Mouse (Mus musculus) liver, embryonic 16.5 days (tissue): ENCODE data around the gene Gm19684. TPM values are rescaled to one million over a fixed set of nuclear protein-coding genes. Genes with fewer than 3 reads are reported as not detected.
"Not testable (repeated sequence)": the region's sequence is repeated elsewhere in the genome, so short reads cannot be mapped to it uniquely, and the experiment has no call there.

Experiments
- ATAC-seq: fragments of 200-750 bp; cut with Nextera tagmentation; 2 replicates; pipeline ENCODE4 v1.8.0; 2017; ENCODE audit warnings: low read depth, mild to moderate bottlenecking, moderate number of reproducible peaks, moderate library complexity
- H3K27ac ChIP-seq: fragments of 300-500 bp; sonication (generic); 2 replicates; pipeline ENCODE4 v1.5.1; 2014; ENCODE audit warnings: mild to moderate bottlenecking, low read length
- H3K27me3 ChIP-seq: fragments of 300-500 bp; sonication (generic); 2 replicates; pipeline ENCODE4 v1.6.1; 2014; ENCODE audit warnings: low read depth, low read length, mixed read lengths; ENCODE audit not compliant: control insufficient read depth, insufficient read depth
- H3K36me3 ChIP-seq: fragments of 300-500 bp; sonication (generic); 2 replicates; pipeline ENCODE4 v1.6.1; 2014; ENCODE audit warnings: mild to moderate bottlenecking; ENCODE audit not compliant: control insufficient read depth, insufficient read depth
- H3K4me1 ChIP-seq: fragments of 300-500 bp; sonication (generic); 2 replicates; pipeline ENCODE4 v1.6.1; 2014; ENCODE audit warnings: low read depth, low read length, mixed read lengths; ENCODE audit not compliant: control insufficient read depth
- H3K4me2 ChIP-seq: fragments of 300-500 bp; sonication (generic); 2 replicates; pipeline ENCODE4 v1.6.1; 2014; ENCODE audit warnings: low read depth, low read length, mixed read lengths
- H3K4me3 ChIP-seq: fragments of 300-500 bp; sonication (generic); 2 replicates; pipeline ENCODE4 v1.5.1; 2014; ENCODE audit warnings: low read depth, mild to moderate bottlenecking, low read length
- H3K9ac ChIP-seq: fragments of 300-500 bp; sonication (generic); 2 replicates; pipeline ENCODE4 v1.6.1; 2014; ENCODE audit warnings: low read depth, low read length
- H3K9me3 ChIP-seq: fragments of 300-500 bp; sonication (generic); replicated peaks from 2 replicates; pipeline ENCODE4 v1.6.1; 2016; ENCODE audit warnings: low read length; ENCODE audit not compliant: control insufficient read depth
- WGBS: fragments of 180-500 bp; shearing (Covaris S2); extraction: QIAGEN DNeasy Blood & Tissue Kit; methylation state at CpG from one replicate; pipeline ENCODE4 v1.1.7; 2014; ENCODE audit not compliant: insufficient replicate concordance; 5-methylcytosine and 5-hydroxymethylcytosine counted together
- polyA plus RNA-seq: library from polyadenylated mRNA; unstranded; fragments of >200 nt; fragmentation: Nextera tagmentation; extraction: Ambion mirVana; gene quantifications from 2 replicates; pipeline ENCODE4 v1.2.1, GENCODE M21; 2015

Gm19684 gene
- polyA plus RNA-seq, 1 experiment from 2014 or later: not detected

DNA sequence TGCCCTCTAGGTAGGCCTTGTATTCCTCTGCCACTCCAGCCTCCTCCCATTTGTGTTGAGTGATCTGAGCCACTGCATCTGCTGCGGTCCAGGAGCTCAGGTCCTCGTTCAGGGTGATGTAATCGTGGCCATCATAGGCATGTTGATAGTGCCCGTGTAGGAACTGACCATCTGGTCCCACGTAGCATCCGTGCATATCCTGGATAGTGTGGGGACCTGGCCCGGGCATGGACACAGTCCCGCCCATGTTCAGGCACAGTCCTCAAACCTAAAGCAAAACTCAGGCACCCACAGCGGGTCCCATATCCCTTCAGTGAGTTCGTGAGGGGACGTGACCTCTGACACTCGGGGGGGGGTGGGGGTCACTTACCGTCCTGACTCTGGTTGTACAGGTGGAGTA, 7.0 kb downstream of the Gm19684 start:
- H3K27me3 ChIP-seq: not testable (repeated sequence)
- WGBS: 40% methylated on average over 10 of the region's 13 CpGs

GRCm38 (mm10) chr17:36128968-36129817, 7.7 kb downstream of the Gm19684 start, which contains the start of gene Gm7030:
Gm7030 (minus strand) TSS chr17:36129425.
- not testable (repeated sequence) for H3K4me3 ChIP-seq, H3K4me1 ChIP-seq, ATAC-seq, H3K36me3 ChIP-seq, H3K9ac ChIP-seq, H3K27ac ChIP-seq, H3K27me3 ChIP-seq, H3K9me3 ChIP-seq, H3K4me2 ChIP-seq
- WGBS: 20% methylated on average over 26 of the region's 28 CpGs

More for the DNA sequence above, 7.0 kb downstream of the Gm19684 start:
- H3K9me3 ChIP-seq, ATAC-seq, H3K27ac ChIP-seq, H3K4me3 ChIP-seq, H3K4me2 ChIP-seq, H3K36me3 ChIP-seq, H3K4me1 ChIP-seq, H3K9ac ChIP-seq: not testable (repeated sequence)

DNA sequence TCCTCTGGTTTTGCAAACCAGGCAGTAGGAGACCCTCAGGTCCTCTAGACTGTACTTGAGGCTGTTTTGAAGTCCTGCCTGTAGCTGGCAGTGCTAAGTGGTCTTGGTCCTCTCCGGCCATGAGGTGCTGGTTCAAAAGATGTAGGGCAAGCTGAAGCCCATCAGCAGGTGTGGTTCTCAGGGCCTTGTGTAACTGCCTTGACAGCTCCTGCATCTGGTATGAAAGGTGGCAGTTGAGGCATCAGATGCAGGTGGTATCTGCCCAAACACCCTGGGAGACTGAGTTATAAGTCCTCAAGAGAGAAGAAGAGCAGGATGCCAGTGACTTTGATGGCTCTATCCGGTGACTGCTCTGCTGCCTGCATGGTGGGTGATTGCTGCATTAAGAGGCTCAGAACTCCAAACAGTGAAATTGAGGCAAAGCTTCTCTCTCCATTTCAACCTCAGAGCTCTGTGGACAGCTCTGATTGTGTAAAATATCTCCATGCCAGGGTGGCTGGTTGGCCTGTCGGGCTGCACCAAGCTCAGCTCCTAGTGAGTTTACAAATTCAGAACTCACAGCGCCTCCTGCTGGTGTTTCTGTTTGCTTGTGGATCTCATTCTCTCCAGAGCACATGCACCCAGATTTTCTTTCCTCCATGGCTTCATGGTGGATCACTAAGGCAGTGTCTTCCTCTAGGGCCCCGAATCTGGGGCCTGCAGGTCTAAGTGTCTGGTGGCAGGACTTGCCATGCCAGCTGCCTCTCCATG, 10.2 kb downstream of the Gm19684 start:
- H3K9ac ChIP-seq: no peak overlapping the region
- no peaks in the 10 kb centered on the region for H3K36me3 ChIP-seq
- no peak for ATAC-seq
- no peak overlapping the region for H3K4me2 ChIP-seq
- WGBS: 45% methylated on average over 5 of the region's 5 CpGs
- H3K27ac ChIP-seq: no peak overlapping the region
- no peaks in the 10 kb centered on the region for H3K27me3 ChIP-seq
- no peaks in the 10 kb centered on the region for H3K9me3 ChIP-seq
- no peak overlapping the region for H3K4me3 ChIP-seq
- no peaks in the 10 kb centered on the region for H3K4me1 ChIP-seq

- not testable (repeated sequence) for ATAC-seq, H3K27me3 ChIP-seq, H3K4me1 ChIP-seq, H3K36me3 ChIP-seq, H3K27ac ChIP-seq, H3K4me3 ChIP-seq, H3K9me3 ChIP-seq, H3K9ac ChIP-seq, H3K4me2 ChIP-seq
These were observed 14.1 kb downstream of the Gm19684 start for GRCm38 (mm10) chr17:36135421-36136231.

DNA sequence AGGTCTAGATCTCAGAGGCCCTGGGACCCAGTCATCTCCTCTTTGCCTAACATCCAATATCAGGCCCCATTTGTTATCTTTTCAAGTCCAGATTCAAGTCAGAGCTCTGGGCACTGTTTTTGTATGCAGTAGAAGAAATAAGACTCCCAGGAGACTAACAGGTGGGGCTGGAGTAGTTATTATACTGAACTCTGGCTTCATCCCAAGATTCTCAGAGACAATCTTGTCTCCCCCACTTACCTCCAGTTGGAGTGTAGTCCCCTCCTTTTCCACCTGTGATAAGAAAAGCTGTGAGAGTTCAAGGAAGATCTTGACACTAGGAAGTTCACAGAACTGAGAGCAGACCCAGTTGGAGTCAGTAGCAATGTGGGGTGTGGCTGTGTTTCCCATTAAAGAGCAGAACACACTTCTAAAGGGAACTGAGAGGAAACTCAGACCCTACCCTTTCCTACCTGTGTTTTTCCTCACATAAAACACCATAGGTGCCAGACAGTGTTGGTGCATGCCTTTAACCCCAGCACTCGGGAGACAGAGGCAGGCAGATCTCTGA, 14.9 kb downstream of the Gm19684 start:
- H3K27ac ChIP-seq, H3K36me3 ChIP-seq, H3K9ac ChIP-seq, H3K4me1 ChIP-seq, H3K27me3 ChIP-seq, H3K9me3 ChIP-seq, ATAC-seq, H3K4me2 ChIP-seq, H3K4me3 ChIP-seq: not testable (repeated sequence)
- 25% methylated on average over 1 of the region's 1 CpGs for WGBS

DNA sequence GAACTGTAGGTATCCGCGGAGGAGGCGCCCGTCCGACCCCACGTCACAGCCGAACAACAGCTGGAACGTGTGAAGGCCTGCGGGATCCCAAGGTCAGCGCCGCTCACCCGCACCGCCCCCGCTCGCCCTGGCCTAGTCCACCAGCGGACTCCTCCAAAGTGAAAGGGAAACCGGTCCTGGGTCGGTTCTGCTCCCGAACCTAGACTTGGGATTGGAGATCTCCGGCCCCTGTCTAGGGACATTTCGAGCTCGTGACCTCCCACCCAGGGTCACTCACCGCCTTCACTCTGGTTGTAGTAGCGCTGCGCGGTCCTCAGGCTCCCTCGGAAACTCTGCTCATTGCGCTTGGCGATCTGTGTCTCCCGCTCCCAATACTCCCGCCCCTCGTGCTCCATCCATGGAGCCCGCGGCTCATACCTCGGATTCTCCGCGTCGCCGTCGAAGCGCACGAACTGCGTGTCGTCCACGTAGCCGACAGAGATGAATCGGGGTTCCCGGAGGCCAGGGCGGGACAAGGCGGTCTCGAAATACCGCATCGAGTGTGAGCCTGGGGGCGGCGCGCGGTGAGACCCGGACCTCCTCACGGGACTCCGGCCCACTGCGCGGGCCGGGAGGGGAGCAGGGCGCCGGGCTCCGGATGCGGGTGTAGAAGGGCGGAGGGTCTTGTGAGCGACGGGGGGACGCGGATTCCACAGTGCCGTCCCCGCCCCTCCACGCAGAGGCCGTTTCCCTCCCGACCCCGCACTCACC, 23.8 kb downstream of the Gm19684 start:
- 2% methylated on average over 78 of the region's 78 CpGs for WGBS
- H3K9me3 ChIP-seq: no peaks in the 10 kb centered on the region
- peak overlapping the region; percentile 49 for H3K4me2 ChIP-seq
- no peaks in the 10 kb centered on the region for H3K36me3 ChIP-seq
- H3K4me1 ChIP-seq: no peaks in the 10 kb centered on the region
- H3K4me3 ChIP-seq: peak overlapping the region; percentile 43
- ATAC-seq: no peak
- no peak overlapping the region for H3K9ac ChIP-seq
- peaks cover 26% of the 10 kb centered on the region for H3K27me3 ChIP-seq
- H3K27ac ChIP-seq: no peak overlapping the region

GRCm38 (mm10) chr17:36145861-36146156, 24.3 kb downstream of the Gm19684 start:
- H3K9me3 ChIP-seq, H3K9ac ChIP-seq, H3K36me3 ChIP-seq, H3K27ac ChIP-seq, ATAC-seq, H3K4me1 ChIP-seq: not testable (repeated sequence)
- 2% methylated on average over 13 of the region's 13 CpGs for WGBS
- H3K27me3 ChIP-seq: peaks cover 26% of the 10 kb centered on the region
- H3K4me2 ChIP-seq: peak overlapping the region; percentile 49
- H3K4me3 ChIP-seq: peak overlapping the region; percentile 43

DNA sequence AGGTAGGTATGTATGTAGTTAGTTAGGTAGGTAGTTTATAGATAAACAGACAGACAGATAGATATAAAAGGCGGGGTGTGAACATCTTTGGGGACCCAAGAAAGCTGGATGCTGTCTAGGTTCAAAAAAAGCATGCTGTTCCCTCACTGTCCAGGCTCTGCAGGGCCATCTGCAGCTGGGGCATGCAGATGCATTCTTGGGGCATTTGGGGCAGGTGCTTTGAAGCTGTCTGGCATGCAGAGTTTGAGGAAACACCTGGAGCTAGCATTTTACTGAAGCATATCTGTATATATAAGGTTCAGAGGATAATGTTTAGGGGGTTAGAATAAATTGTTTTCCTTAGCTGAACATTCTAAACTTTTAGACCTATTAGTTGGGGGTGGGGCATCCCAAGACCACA, 25.5 kb downstream of the Gm19684 start:
- not testable (repeated sequence) for ATAC-seq
- H3K27me3 ChIP-seq: peaks cover 26% of the 10 kb centered on the region

More for the DNA sequence above, 25.5 kb downstream of the Gm19684 start:
- not testable (repeated sequence) for H3K9ac ChIP-seq, H3K27ac ChIP-seq, H3K9me3 ChIP-seq, H3K36me3 ChIP-seq, H3K4me3 ChIP-seq, H3K4me1 ChIP-seq, H3K4me2 ChIP-seq
- 66% methylated on average over 1 of the region's 1 CpGs for WGBS
